Mouse (Mus musculus): ENCODE data around the gene Pclo. TPM values are rescaled to one million over a fixed set of nuclear protein-coding genes. Genes with fewer than 3 reads are reported as not detected.
A peak's percentile ranks its signal among the peaks of the same experiment; 100 is the strongest.
"Not testable (repeated sequence)": the region's sequence is repeated elsewhere in the genome, so short reads cannot be mapped to it uniquely, and the experiment has no call there.

Pclo gene
- polyA plus RNA-seq (2015; fragmentation: Nextera tagmentation; extraction: Ambion mirVana) = 12.2 and 13.5 TPM in 2 replicates

GRCm38 (mm10) chr5:14514631-14515523, at the start of gene Pclo:
Gene Pclo (plus strand): TSS chr5:14514918.
- Histone ChIP-seq H3K4me3 (peak within 1 kb of the TSS; percentile 67), H3K9me3 (no peaks in the 10 kb centered on the region), H3K36me3 (replicated peaks) (no peaks in the 10 kb centered on the region), H3K9ac (peak within 1 kb of the TSS; percentile 75), H3K4me2 (peak within 1 kb of the TSS; percentile 54), H3K27ac (peak within 1 kb of the TSS; percentile 95), H3K27me3 (replicated peaks) (no peaks in the 10 kb centered on the region), H3K4me1 (peaks cover 10% of the 10 kb centered on the region)
- peak; percentile 98 for ATAC-seq (replicated peaks)
- under 1% methylated on average over 89 of the region's 89 CpGs for WGBS

GRCm38 (mm10) chr5:14494431-14494830, 20.3 kb upstream of the Pclo start:
- H3K27ac ChIP-seq; H3K36me3 ChIP-seq (replicated peaks); ATAC-seq (replicated peaks); H3K9ac ChIP-seq; H3K9me3 ChIP-seq; H3K4me2 ChIP-seq; H3K27me3 ChIP-seq (replicated peaks); H3K4me1 ChIP-seq; H3K4me3 ChIP-seq: not testable (repeated sequence)
- WGBS = 60% methylated on average over 2 of the region's 2 CpGs

DNA sequence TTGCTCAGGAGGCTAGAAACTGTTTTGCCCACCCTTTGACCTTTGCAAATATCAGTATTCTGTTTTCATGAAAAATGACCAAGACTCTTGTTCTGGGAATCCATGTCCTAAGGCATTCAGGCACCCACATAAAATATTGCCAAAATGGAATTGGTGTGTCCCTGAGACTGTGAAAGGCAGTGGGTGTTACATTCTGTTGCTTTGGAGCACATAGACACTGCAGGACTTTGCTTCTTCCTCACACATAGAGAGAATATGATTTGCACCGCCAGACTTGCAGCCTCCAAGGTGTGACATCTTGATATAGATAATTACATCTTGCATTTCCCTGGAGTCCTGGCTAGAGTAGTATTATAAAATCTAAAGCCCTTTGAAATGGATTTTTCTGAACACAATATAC, 6.2 kb upstream of the Pclo start:
- no peak overlapping the region for H3K4me3 ChIP-seq
- H3K4me1 ChIP-seq = no peaks in the 10 kb centered on the region
- no peaks in the 10 kb centered on the region for H3K9me3 ChIP-seq
- H3K36me3 ChIP-seq (replicated peaks) = no peaks in the 10 kb centered on the region
- no peaks in the 10 kb centered on the region for H3K27me3 ChIP-seq (replicated peaks)
- 79% methylated on average over 1 of the region's 1 CpGs for WGBS
- ATAC-seq (replicated peaks) = no peak
- no peak overlapping the region for H3K27ac ChIP-seq
- H3K9ac ChIP-seq = no peak overlapping the region
- no peak overlapping the region for H3K4me2 ChIP-seq

DNA sequence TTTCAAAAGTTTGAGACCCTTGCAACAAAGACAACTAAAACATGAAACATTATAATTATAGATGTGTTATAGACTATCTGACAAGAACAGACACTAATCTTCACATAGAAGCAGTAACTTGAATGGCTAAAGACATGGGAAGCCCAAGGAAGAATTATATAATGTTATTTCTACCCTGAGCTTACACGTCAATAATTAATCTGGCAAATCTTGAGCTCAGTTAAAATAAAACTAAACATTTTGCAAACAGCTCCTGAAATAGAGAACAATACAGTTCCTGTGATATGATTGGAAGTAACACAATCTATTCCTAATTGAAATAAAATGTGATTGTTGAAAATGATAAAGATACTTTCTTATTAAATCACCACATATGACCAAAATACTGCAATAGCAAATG, 5.1 kb upstream of the Pclo start:
- Histone ChIP-seq H3K9me3 (no peaks in the 10 kb centered on the region), H3K4me3 (no peak overlapping the region), H3K36me3 (replicated peaks) (no peaks in the 10 kb centered on the region), H3K4me1 (no peaks in the 10 kb centered on the region), H3K27ac (no peak overlapping the region), H3K9ac (no peak overlapping the region), H3K4me2 (no peak overlapping the region), H3K27me3 (replicated peaks) (no peaks in the 10 kb centered on the region)
- WGBS = 88% methylated on average over 1 of the region's 1 CpGs
- no peak for ATAC-seq (replicated peaks)

DNA sequence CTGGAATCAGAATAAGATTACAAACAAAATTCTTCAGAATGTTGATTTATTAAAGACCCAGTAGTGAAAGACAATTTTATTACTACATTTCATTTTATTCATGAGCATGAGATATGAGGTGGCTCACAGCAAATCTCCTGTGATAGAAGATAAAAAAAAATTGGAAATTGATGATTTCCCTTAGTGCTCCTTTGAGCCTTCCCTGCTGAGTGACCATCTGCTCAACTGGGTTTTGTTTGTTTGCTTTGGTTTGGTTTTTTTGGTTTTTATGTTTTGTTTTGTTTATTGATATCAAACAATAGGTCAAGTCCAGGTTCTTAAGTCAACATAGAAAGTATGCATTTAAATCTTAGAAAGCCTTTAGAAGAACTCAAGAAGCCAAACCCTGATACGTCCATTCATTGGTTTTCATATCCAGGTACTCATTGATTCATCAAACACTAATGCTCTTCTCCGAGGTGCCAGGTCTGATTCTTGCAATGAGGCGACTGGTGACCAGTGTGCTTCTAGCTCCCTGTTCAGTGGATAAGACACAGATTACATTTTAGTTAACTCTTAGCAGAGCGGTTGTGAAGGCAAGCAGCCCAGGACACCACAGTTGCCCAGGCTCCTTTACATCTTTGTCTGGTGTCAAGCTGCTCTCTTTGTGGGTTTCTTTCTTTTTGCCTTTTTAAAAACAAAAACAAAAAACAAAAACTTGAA, 3.6 kb downstream of the Pclo start:
- Histone ChIP-seq H3K4me1 (peaks cover 10% of the 10 kb centered on the region), H3K9me3 (no peaks in the 10 kb centered on the region), H3K27ac (no peak overlapping the region), H3K4me2 (no peak overlapping the region), H3K9ac (no peak overlapping the region), H3K27me3 (replicated peaks) (no peaks in the 10 kb centered on the region), H3K36me3 (replicated peaks) (peaks cover 12% of the 10 kb centered on the region), H3K4me3 (no peak overlapping the region)
- ATAC-seq (replicated peaks) = no peak
- 70% methylated on average over 4 of the region's 4 CpGs for WGBS

- H3K4me1 ChIP-seq = no peaks in the 10 kb centered on the region
- no peak overlapping the region for H3K9ac ChIP-seq
- H3K36me3 ChIP-seq (replicated peaks) = peaks cover 12% of the 10 kb centered on the region
- H3K4me2 ChIP-seq = no peak overlapping the region
- H3K9me3 ChIP-seq = no peaks in the 10 kb centered on the region
- no peak overlapping the region for H3K4me3 ChIP-seq
- no peak for ATAC-seq (replicated peaks)
- 87% methylated on average over 4 of the region's 4 CpGs for WGBS
- H3K27ac ChIP-seq = no peak overlapping the region
- no peaks in the 10 kb centered on the region for H3K27me3 ChIP-seq (replicated peaks)
Observed at GRCm38 (mm10) chr5:14522006-14522405, 7.3 kb downstream of the Pclo start.

DNA sequence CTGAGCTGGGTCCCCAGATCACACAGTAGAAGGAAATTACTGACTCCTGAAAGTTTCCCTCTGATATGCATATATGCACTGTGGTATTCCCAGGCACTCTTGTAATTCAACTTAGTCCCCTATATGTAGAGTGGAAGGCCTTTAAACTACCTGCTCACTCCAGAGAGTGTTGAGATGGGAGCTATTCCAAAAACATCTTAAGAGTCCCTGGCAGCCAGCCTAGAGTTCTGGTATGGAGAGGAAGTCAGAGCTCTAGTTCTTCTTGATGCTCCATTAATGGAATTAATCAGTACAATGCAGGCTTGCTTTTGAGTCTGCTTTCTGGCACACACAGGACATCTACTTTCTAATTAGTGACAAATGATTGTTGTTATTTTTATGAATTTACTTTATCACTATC, 11.3 kb downstream of the Pclo start:
- H3K9ac ChIP-seq = no peak overlapping the region
- H3K27ac ChIP-seq = no peak overlapping the region
- H3K4me3 ChIP-seq = no peak overlapping the region
- no peaks in the 10 kb centered on the region for H3K27me3 ChIP-seq (replicated peaks)
- no peaks in the 10 kb centered on the region for H3K4me1 ChIP-seq
- peaks cover 11% of the 10 kb centered on the region for H3K36me3 ChIP-seq (replicated peaks)
- no peak for ATAC-seq (replicated peaks)
- no peaks in the 10 kb centered on the region for H3K9me3 ChIP-seq
- no peak overlapping the region for H3K4me2 ChIP-seq

- no peaks in the 10 kb centered on the region for H3K27me3 ChIP-seq (replicated peaks)
- 53% methylated on average over 1 of the region's 1 CpGs for WGBS
- H3K36me3 ChIP-seq (replicated peaks) = no peaks in the 10 kb centered on the region
- H3K4me2 ChIP-seq = no peak overlapping the region
- ATAC-seq (replicated peaks) = no peak
- no peak overlapping the region for H3K4me3 ChIP-seq
- H3K4me1 ChIP-seq = no peaks in the 10 kb centered on the region
- H3K27ac ChIP-seq = no peak overlapping the region
- H3K9me3 ChIP-seq = no peaks in the 10 kb centered on the region
- H3K9ac ChIP-seq = no peak overlapping the region
Observed at GRCm38 (mm10) chr5:14527796-14528195, 13.1 kb downstream of the Pclo start.

- ATAC-seq (replicated peaks) = no peak
- 93% methylated on average over 2 of the region's 2 CpGs for WGBS
- Histone ChIP-seq H3K9me3 (no peaks in the 10 kb centered on the region), H3K36me3 (replicated peaks) (no peaks in the 10 kb centered on the region; the same call in 1 of the 2 replicates), H3K4me2 (no peak overlapping the region), H3K9ac (no peak overlapping the region), H3K27ac (no peak overlapping the region), H3K27me3 (replicated peaks) (no peaks in the 10 kb centered on the region), H3K4me3 (no peak overlapping the region), H3K4me1 (no peaks in the 10 kb centered on the region)
Observed at GRCm38 (mm10) chr5:14531906-14532305, 17.2 kb downstream of the Pclo start.

GRCm38 (mm10) chr5:14539346-14539745, 24.6 kb downstream of the Pclo start:
- H3K9ac ChIP-seq = no peak overlapping the region
- H3K9me3 ChIP-seq = no peaks in the 10 kb centered on the region
- H3K4me2 ChIP-seq = no peak overlapping the region
- H3K27me3 ChIP-seq (replicated peaks) = no peaks in the 10 kb centered on the region
- H3K4me1 ChIP-seq = 0 out of 2 replicates have a peak, but pooled peaks cover 4% of the 10 kb centered on the region
- no peak overlapping the region for H3K27ac ChIP-seq
- no peak overlapping the region for H3K4me3 ChIP-seq
- H3K36me3 ChIP-seq (replicated peaks) = peaks cover 13% of the 10 kb centered on the region; the same call in 1 of the 2 replicates
- 85% methylated on average over 6 of the region's 6 CpGs for WGBS
- ATAC-seq (replicated peaks) = no peak

GRCm38 (mm10) chr5:14539961-14540627, 25.4 kb downstream of the Pclo start:
- Histone ChIP-seq H3K4me1 (0 out of 2 replicates have a peak, but pooled peaks cover 4% of the 10 kb centered on the region), H3K27ac (no peak overlapping the region), H3K9ac (no peak overlapping the region), H3K27me3 (replicated peaks) (no peaks in the 10 kb centered on the region), H3K36me3 (replicated peaks) (peaks cover 13% of the 10 kb centered on the region; the same call in 1 of the 2 replicates), H3K4me3 (no peak overlapping the region), H3K4me2 (no peak overlapping the region), H3K9me3 (no peaks in the 10 kb centered on the region)
- whole genome bisulfite sequencing = 88% methylated on average over 13 of the region's 13 CpGs
- ATAC-seq (replicated peaks) = peak; percentile 56; the same call in 1 of the 2 replicates

DNA sequence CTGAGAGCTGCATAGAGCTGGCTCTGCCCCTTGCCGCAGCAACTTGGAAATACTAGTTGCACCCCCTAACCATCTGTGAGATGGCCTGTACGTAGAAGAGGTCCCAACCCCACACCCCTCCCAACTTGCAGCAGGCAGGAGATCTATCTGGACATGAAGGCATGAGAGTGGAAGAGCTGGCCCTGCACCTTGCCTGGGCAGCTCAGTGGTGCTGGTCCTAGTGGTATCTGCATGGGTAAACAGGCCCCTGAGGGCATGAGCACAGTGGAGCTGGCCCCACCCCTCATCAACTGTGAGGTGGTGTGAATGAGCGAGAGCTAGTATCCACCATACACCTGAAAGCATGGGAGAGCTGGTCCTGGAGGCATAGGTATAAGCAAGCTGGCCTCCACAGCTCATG, 60.9 kb downstream of the Pclo start:
- Histone ChIP-seq H3K4me3 (no peak overlapping the region), H3K36me3 (replicated peaks) (no peaks in the 10 kb centered on the region), H3K4me1 (no peaks in the 10 kb centered on the region), H3K9me3 (no peaks in the 10 kb centered on the region), H3K27ac (no peak overlapping the region), H3K27me3 (replicated peaks) (no peaks in the 10 kb centered on the region), H3K9ac (no peak overlapping the region), H3K4me2 (no peak overlapping the region)
- WGBS = 92% methylated on average over 3 of the region's 3 CpGs
- ATAC-seq (replicated peaks) = peak; percentile 64

Measured in midbrain, embryonic 15.5 days (tissue).